Mouse (Mus musculus): ENCODE data around the gene Chn1. TPM values are rescaled to one million over a fixed set of nuclear protein-coding genes. Genes with fewer than 3 reads are reported as not detected.
"Not testable (repeated sequence)": the region's sequence is repeated elsewhere in the genome, so short reads cannot be mapped to it uniquely, and the experiment has no call there.

Chn1 gene
- 0.53 and 0.70 TPM in 2 replicates for polyA plus RNA-seq (2012; rRNA removed)
- 0.34 and 0.39 TPM in 2 replicates for polyA plus RNA-seq (2014; fragmentation: Nextera tagmentation; extraction: Ambion mirVana)

DNA sequence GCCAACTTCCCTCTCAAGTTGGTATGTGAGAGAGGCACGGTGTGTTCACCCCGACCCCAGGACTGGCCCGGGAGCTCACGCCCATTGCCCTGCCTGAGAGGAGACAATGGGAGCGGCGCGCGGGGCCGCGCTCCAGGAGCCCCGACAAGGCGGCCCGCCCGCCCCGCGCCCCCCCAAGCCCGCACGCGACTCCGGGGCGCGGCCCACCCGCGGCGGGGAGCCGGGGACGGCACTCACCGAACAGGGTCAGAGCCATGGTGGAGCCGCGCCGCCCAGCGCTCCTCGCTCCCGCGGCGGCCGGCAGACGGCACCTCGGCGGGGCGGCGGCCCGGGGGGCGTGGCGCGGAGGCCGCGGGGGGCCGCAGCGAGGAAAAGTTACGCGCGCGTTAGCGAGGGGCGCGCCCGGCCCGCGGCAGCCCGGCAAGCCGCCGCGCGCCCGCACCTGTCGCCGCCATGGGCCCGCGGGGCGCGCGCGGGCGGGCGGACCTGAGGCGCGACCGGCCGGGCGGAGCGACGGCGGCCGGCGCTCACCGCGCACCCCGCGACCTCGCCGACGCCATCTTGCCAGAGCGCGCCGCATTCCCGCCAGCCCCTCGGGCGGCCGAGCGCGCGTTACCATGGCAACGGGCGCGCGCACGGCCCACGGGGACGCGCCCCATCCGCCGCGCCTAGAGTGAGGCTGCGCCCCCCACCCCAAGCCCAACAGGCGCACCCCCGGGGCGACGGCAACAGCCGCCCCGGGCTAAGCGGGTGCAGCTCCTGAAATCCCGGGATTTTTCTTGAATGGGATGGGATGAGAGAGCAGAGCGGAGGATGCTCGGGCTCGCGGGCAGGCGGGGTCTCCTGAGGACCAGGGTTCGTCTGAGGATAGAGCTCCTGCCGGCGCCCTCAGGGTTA is at the start of gene Chn1:
Gene Chn1 (minus strand): TSS at position 561 of the 897 bp plus-strand sequence.
- peak within 1 kb of the TSS; percentile 12 for H3K9ac ChIP-seq (replicated peaks)
- peaks cover 49% of the 10 kb centered on the region for H3K27me3 ChIP-seq (ENCODE audit: control insufficient read depth, insufficient read depth, low read length)
- ATAC-seq (ENCODE audit: insufficient read depth) (peak; percentile 74), DNase-seq (ENCODE audit: low read depth in 3 of 3, low spot score in 3 of 3) (no peak)
- H3K27ac ChIP-seq = no peak within 1 kb of the TSS
- under 1% methylated on average over 94 of the region's 131 CpGs for WGBS (ENCODE audit: insufficient replicate concordance)
- TF ChIP-seq EP300 (IDR thresholded peaks at IDR 0.05; ENCODE audit: low read depth) (no peak), CTCF (IDR thresholded peaks at IDR 0.05; ENCODE audit: low read depth) (no peak)
- peak within 1 kb of the TSS; percentile 63 to 68 for H3K4me3 ChIP-seq (ENCODE audit: insufficient read depth in 1 of 2, low read depth in 2 of 2, low read length in 2 of 2)
- H3K4me1 ChIP-seq (replicated peaks; ENCODE audit: control insufficient read depth in 2 of 2, insufficient read depth in 2 of 2, low read length in 1 of 2) = 0 out of 4 replicates have a peak, but pooled peaks cover 0 to 2% of the 10 kb centered on the region in 2 experiments
- no peaks in the 10 kb centered on the region for H3K9me3 ChIP-seq (ENCODE audit: control insufficient read depth, low read length)
- H3K4me2 ChIP-seq (ENCODE audit: low read depth) = peak within 1 kb of the TSS; percentile 85
- no peaks in the 10 kb centered on the region for H3K36me3 ChIP-seq (replicated peaks; ENCODE audit: control insufficient read depth, insufficient read depth, low read depth)

- Histone ChIP-seq H3K27ac (no peak overlapping the region), H3K9ac (replicated peaks) (no peak overlapping the region), H3K4me1 (replicated peaks; ENCODE audit: control insufficient read depth in 2 of 2, insufficient read depth in 2 of 2, low read length in 1 of 2) (no peaks in the 10 kb centered on the region), H3K4me2 (ENCODE audit: low read depth) (no peak overlapping the region), H3K36me3 (replicated peaks; ENCODE audit: control insufficient read depth, insufficient read depth, low read depth) (peaks cover 7% of the 10 kb centered on the region), H3K4me3 (ENCODE audit: insufficient read depth in 1 of 2, low read depth in 2 of 2, low read length in 2 of 2) (no peak overlapping the region), H3K9me3 (ENCODE audit: control insufficient read depth, low read length) (no peaks in the 10 kb centered on the region), H3K27me3 (ENCODE audit: control insufficient read depth, insufficient read depth, low read length) (no peaks in the 10 kb centered on the region)
- 42% methylated on average over 4 of the region's 4 CpGs for WGBS (ENCODE audit: insufficient replicate concordance)
- DNase-seq (ENCODE audit: low read depth in 3 of 3, low spot score in 3 of 3) (peak in 2 of 3 experiments; percentile 68 to 73), ATAC-seq (ENCODE audit: insufficient read depth) (no peak)
- no peak for TF ChIP-seq CTCF (IDR thresholded peaks at IDR 0.05; ENCODE audit: low read depth)
- TF ChIP-seq EP300 (IDR thresholded peaks at IDR 0.05; ENCODE audit: low read depth) = no peak
Measured at GRCm38 (mm10) chr2:73818742-73819141, 43.6 kb upstream of the Chn1 start.

DNA sequence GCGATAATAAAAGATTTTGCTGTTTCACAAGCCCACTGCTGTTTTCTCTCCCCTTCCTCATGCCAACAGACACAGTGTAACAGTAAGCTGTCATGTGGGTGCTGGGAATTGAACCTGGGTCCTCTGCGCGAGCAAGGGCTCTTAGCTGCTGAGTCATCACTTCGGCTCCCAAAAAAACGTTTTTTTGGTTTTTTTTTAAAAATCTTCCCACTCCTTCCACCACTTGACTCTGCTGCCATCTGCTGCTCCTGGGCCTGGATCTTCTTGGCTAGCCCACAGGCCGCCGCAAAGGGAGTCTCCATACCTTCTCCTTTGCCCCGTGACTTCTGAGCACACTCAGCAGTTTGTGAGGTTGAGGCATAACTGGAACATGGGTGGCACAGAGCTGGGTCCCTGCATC is 32.5 kb upstream of the Chn1 start:
- no peaks in the 10 kb centered on the region for H3K9me3 ChIP-seq (ENCODE audit: control insufficient read depth, low read length)
- 81% methylated on average over 8 of the region's 8 CpGs for WGBS (ENCODE audit: insufficient replicate concordance)
- no peak overlapping the region for H3K9ac ChIP-seq (replicated peaks)
- ATAC-seq (ENCODE audit: insufficient read depth) (no peak), DNase-seq (ENCODE audit: low read depth in 3 of 3, low spot score in 3 of 3) (no peak)
- H3K27ac ChIP-seq = no peak overlapping the region
- H3K27me3 ChIP-seq (ENCODE audit: control insufficient read depth, insufficient read depth, low read length) = no peaks in the 10 kb centered on the region
- H3K4me1 ChIP-seq (replicated peaks; ENCODE audit: control insufficient read depth in 2 of 2, insufficient read depth in 2 of 2, low read length in 1 of 2) = no peaks in the 10 kb centered on the region
- H3K36me3 ChIP-seq (replicated peaks; ENCODE audit: control insufficient read depth, insufficient read depth, low read depth) = no peaks in the 10 kb centered on the region
- no peak overlapping the region for H3K4me3 ChIP-seq (ENCODE audit: insufficient read depth in 1 of 2, low read depth in 2 of 2, low read length in 2 of 2)
- H3K4me2 ChIP-seq (ENCODE audit: low read depth) = no peak overlapping the region
- TF ChIP-seq EP300 (IDR thresholded peaks at IDR 0.05; ENCODE audit: low read depth) (no peak), CTCF (IDR thresholded peaks at IDR 0.05; ENCODE audit: low read depth) (no peak)

- H3K9me3 ChIP-seq (ENCODE audit: control insufficient read depth, low read length); H3K36me3 ChIP-seq (replicated peaks; ENCODE audit: control insufficient read depth, insufficient read depth, low read depth); H3K27ac ChIP-seq; H3K4me3 ChIP-seq (ENCODE audit: insufficient read depth in 1 of 2, low read depth in 2 of 2, low read length in 2 of 2); DNase-seq (ENCODE audit: low read depth in 3 of 3, low spot score in 3 of 3); H3K4me1 ChIP-seq (replicated peaks; ENCODE audit: control insufficient read depth in 2 of 2, insufficient read depth in 2 of 2, low read length in 1 of 2); H3K4me2 ChIP-seq (ENCODE audit: low read depth); H3K27me3 ChIP-seq (ENCODE audit: control insufficient read depth, insufficient read depth, low read length); H3K9ac ChIP-seq (replicated peaks); ATAC-seq (ENCODE audit: insufficient read depth): not testable (repeated sequence)
- WGBS (ENCODE audit: insufficient replicate concordance) = 62% methylated on average over 9 of the region's 9 CpGs
Measured at GRCm38 (mm10) chr2:73800127-73800526, 25.0 kb upstream of the Chn1 start.

GRCm38 (mm10) chr2:73798786-73799185 is 23.6 kb upstream of the Chn1 start:
- no peak for ATAC-seq (ENCODE audit: insufficient read depth)
- WGBS (ENCODE audit: insufficient replicate concordance) = 56% methylated on average over 5 of the region's 5 CpGs
- H3K27ac ChIP-seq = no peak overlapping the region
- H3K9me3 ChIP-seq (ENCODE audit: control insufficient read depth, low read length) = no peaks in the 10 kb centered on the region
- H3K27me3 ChIP-seq (ENCODE audit: control insufficient read depth, insufficient read depth, low read length) = no peaks in the 10 kb centered on the region
- DNase-seq (ENCODE audit: low read depth in 3 of 3, low spot score in 3 of 3) = no peak
- no peak overlapping the region for H3K4me2 ChIP-seq (ENCODE audit: low read depth)
- TF ChIP-seq EP300 (IDR thresholded peaks at IDR 0.05; ENCODE audit: low read depth) = no peak
- no peak for TF ChIP-seq CTCF (IDR thresholded peaks at IDR 0.05; ENCODE audit: low read depth)
- no peak overlapping the region for H3K4me3 ChIP-seq (ENCODE audit: insufficient read depth in 1 of 2, low read depth in 2 of 2, low read length in 2 of 2)
- no peak overlapping the region for H3K9ac ChIP-seq (replicated peaks)
- H3K4me1 ChIP-seq (replicated peaks; ENCODE audit: control insufficient read depth in 2 of 2, insufficient read depth in 2 of 2, low read length in 1 of 2) = 0 out of 4 replicates have a peak, but pooled peaks cover 0 to 2% of the 10 kb centered on the region in 2 experiments
- H3K36me3 ChIP-seq (replicated peaks; ENCODE audit: control insufficient read depth, insufficient read depth, low read depth) = no peaks in the 10 kb centered on the region
